Mouse (Mus musculus): ENCODE measurements at regions not wholly inside any gene's neighbourhood (a gene's known extent, or its start where the extent isn't known, plus 50 kb on each side); places are given as distances from the start of the nearest gene placed in this dataset.

DNA sequence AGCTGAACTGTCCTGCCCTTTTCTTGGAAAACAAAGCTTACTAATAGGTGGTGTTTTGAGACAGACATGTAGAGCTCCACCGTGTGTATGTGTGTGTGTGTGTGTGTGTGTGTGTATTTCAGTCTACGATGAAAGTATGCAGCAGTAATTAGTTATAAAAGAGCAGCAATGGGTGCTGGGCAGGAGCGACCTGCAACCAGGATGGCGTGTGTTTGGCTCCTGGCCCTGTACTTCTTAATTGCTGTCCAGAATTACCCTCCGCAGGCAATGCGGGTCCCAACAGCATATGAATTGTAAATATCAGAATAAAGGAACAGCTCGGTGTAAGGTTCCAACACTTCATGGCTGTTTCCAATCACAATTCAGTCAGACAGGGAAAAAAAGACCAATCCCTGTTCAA is 92.4 kb downstream of the Kcnrg start:
- H3K27me3 ChIP-seq (ENCODE audit: control insufficient read depth, insufficient read depth, low read length): no peaks in the 10 kb centered on the region
- H3K27ac ChIP-seq (ENCODE audit: control insufficient read depth, insufficient read depth, low read length): no peak overlapping the region
- no peak for DNase-seq
- WGBS: 94% methylated on average over 7 of the region's 7 CpGs
- H3K4me1 ChIP-seq (replicated peaks; ENCODE audit: control insufficient read depth, insufficient read depth, low read length): peaks cover 4% of the 10 kb centered on the region
- no peak overlapping the region for H3K4me3 ChIP-seq (ENCODE audit: control insufficient read depth, insufficient read depth, low read length)
- no peaks in the 10 kb centered on the region for H3K36me3 ChIP-seq (ENCODE audit: control insufficient read depth, insufficient read depth, low read length)
- no peak for TF ChIP-seq CTCF (IDR thresholded peaks at IDR 0.05; ENCODE audit: borderline replicate concordance, control insufficient read depth, extremely low read depth, insufficient read depth, low read length, poor library complexity)

DNA sequence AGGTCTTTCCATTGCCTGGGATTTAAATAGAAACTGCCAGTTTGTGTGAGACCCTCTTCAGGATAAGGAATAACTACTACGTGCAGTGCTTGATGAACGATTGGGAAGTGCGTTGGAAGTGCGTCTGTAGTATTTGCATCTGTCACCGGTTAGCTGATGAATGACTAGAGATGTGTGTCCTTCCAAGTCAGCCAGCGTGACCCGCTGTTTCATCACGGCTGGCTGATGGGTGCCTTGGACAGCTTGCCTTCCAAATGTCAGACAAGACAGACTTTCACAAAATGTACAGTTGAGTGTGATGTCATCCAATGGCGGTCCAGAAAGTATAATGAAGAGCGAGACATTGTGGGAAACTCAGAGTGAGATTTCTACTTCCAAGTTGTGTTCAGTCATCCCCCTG is 93.9 kb downstream of the Kcnrg start:
- WGBS: 95% methylated on average over 10 of the region's 10 CpGs
- H3K4me3 ChIP-seq (ENCODE audit: control insufficient read depth, insufficient read depth, low read length): no peak overlapping the region
- no peak for TF ChIP-seq CTCF (IDR thresholded peaks at IDR 0.05; ENCODE audit: borderline replicate concordance, control insufficient read depth, extremely low read depth, insufficient read depth, low read length, poor library complexity)
- no peak for TF ChIP-seq POLR2A (IDR thresholded peaks at IDR 0.05; ENCODE audit: control insufficient read depth, extremely low read depth, insufficient read depth, low read length, poor library complexity)
- no peak overlapping the region for H3K27ac ChIP-seq (ENCODE audit: control insufficient read depth, insufficient read depth, low read length)
- no peak for DNase-seq
- H3K4me1 ChIP-seq (replicated peaks; ENCODE audit: control insufficient read depth, insufficient read depth, low read length): peaks cover 4% of the 10 kb centered on the region
- H3K36me3 ChIP-seq (ENCODE audit: control insufficient read depth, insufficient read depth, low read length): no peaks in the 10 kb centered on the region
- H3K27me3 ChIP-seq (ENCODE audit: control insufficient read depth, insufficient read depth, low read length): no peaks in the 10 kb centered on the region

DNA sequence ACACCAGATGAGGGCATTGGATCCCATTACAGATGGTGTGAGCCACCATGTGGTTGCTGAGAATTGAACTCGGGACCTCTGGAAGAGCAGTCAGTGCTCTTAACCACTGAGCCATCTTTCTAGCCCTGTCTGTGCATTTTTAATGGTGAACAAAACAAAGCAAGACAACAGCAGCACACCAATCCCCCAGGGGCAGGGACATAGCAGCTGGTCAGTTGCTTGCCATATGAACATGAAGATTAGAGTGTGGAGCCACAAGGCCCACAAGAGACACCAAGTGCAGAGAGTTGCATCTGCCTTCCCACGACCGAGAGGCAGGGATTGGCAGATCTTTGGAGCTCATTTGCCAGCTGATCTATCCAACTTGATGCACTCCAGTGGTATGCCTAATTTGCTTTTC is 96.7 kb downstream of the Kcnrg start:
- Histone ChIP-seq H3K4me1 (replicated peaks; ENCODE audit: control insufficient read depth, insufficient read depth, low read length) (peaks cover 3% of the 10 kb centered on the region), H3K27ac (ENCODE audit: control insufficient read depth, insufficient read depth, low read length) (no peak overlapping the region), H3K27me3 (ENCODE audit: control insufficient read depth, insufficient read depth, low read length) (no peaks in the 10 kb centered on the region), H3K36me3 (ENCODE audit: control insufficient read depth, insufficient read depth, low read length) (no peaks in the 10 kb centered on the region), H3K4me3 (ENCODE audit: control insufficient read depth, insufficient read depth, low read length) (no peak overlapping the region)
- WGBS: 94% methylated on average over 3 of the region's 3 CpGs
- no peak for DNase-seq
- TF ChIP-seq CTCF (IDR thresholded peaks at IDR 0.05; ENCODE audit: borderline replicate concordance, control insufficient read depth, extremely low read depth, insufficient read depth, low read length, poor library complexity) (no peak), POLR2A (IDR thresholded peaks at IDR 0.05; ENCODE audit: control insufficient read depth, extremely low read depth, insufficient read depth, low read length, poor library complexity) (no peak)

DNA sequence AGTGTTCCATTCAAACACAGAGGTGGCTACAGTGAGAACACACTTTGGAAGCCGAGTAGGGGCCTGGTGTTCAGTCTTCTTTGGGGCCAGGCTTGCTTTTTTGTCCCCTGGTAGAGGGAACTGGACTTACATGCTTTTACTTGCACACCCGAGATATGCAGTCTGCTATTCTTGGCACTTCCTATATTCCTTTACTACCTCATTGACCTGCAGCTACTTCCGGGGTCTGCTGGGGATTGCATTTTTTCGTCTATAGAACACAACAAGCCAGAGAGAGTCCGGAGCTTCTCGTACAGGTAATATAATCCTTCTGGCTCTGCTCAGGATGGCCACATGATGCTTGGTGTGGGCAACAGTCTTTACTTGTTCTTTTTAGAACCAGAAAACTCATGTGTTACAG is 99.7 kb downstream of the Kcnrg start:
- DNase-seq: no peak
- Histone ChIP-seq H3K27ac (ENCODE audit: control insufficient read depth, insufficient read depth, low read length) (no peak overlapping the region), H3K27me3 (ENCODE audit: control insufficient read depth, insufficient read depth, low read length) (no peaks in the 10 kb centered on the region), H3K4me3 (ENCODE audit: control insufficient read depth, insufficient read depth, low read length) (no peak overlapping the region), H3K36me3 (ENCODE audit: control insufficient read depth, insufficient read depth, low read length) (no peaks in the 10 kb centered on the region), H3K4me1 (replicated peaks; ENCODE audit: control insufficient read depth, insufficient read depth, low read length) (peaks cover 2% of the 10 kb centered on the region)
- 52% methylated on average over 6 of the region's 6 CpGs for WGBS
- TF ChIP-seq CTCF (IDR thresholded peaks at IDR 0.05; ENCODE audit: borderline replicate concordance, control insufficient read depth, extremely low read depth, insufficient read depth, low read length, poor library complexity): no peak
- no peak for TF ChIP-seq POLR2A (IDR thresholded peaks at IDR 0.05; ENCODE audit: control insufficient read depth, extremely low read depth, insufficient read depth, low read length, poor library complexity)

DNA sequence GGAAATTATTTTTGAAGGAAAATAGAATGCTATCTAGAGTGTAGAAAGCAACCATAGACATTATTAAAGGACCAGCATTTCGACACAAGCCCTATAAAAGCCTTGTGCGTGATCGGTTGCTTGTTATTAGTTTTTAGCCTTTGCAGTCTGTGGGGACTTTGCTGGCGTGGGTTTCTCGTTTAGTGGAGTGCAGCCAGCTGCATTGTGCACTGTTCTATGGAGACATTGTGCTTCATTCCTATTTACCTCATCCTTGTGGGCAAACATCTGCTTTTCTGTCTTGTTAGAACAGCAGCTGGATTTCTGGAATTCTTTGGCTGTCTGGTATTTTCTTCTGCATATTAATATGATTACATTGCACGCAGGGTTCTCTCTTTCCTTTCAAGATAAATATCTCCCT is 101.1 kb downstream of the Kcnrg start:
- WGBS: 97% methylated on average over 6 of the region's 6 CpGs
- H3K4me3 ChIP-seq (ENCODE audit: control insufficient read depth, insufficient read depth, low read length): no peak overlapping the region

DNA sequence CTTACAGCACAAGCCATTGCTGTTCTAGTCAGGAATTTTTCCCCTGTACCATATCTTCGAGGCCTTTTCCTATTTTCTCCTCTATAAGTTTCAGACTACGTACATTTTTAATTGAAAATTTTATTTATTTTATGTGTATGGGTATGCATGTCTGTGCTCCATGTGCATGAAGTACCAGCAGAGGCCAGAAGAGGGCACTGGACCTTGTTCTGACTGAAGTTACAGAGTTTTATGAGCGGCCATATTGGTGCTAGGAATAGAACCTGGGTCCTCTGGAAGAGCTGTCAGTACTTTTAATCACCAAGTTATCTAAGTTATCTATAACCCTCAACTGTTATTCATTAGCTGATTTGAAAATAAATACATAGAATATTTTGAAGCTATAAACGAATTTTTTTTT is 108.5 kb downstream of the Kcnrg start:
- Histone ChIP-seq H3K27ac (ENCODE audit: control insufficient read depth, insufficient read depth, low read length) (no peak overlapping the region), H3K4me3 (ENCODE audit: control insufficient read depth, insufficient read depth, low read length) (no peak overlapping the region), H3K27me3 (ENCODE audit: control insufficient read depth, insufficient read depth, low read length) (no peaks in the 10 kb centered on the region), H3K36me3 (ENCODE audit: control insufficient read depth, insufficient read depth, low read length) (no peaks in the 10 kb centered on the region), H3K4me1 (replicated peaks; ENCODE audit: control insufficient read depth, insufficient read depth, low read length) (no peaks in the 10 kb centered on the region)
- 97% methylated on average over 4 of the region's 4 CpGs for WGBS
- DNase-seq: no peak
- TF ChIP-seq CTCF (IDR thresholded peaks at IDR 0.05; ENCODE audit: borderline replicate concordance, control insufficient read depth, extremely low read depth, insufficient read depth, low read length, poor library complexity) (no peak), POLR2A (IDR thresholded peaks at IDR 0.05; ENCODE audit: control insufficient read depth, extremely low read depth, insufficient read depth, low read length, poor library complexity) (no peak)

More for the DNA sequence above, 101.1 kb downstream of the Kcnrg start:
- no peak for TF ChIP-seq POLR2A (IDR thresholded peaks at IDR 0.05; ENCODE audit: control insufficient read depth, extremely low read depth, insufficient read depth, low read length, poor library complexity)
- no peak for TF ChIP-seq CTCF (IDR thresholded peaks at IDR 0.05; ENCODE audit: borderline replicate concordance, control insufficient read depth, extremely low read depth, insufficient read depth, low read length, poor library complexity)
- no peaks in the 10 kb centered on the region for H3K27me3 ChIP-seq (ENCODE audit: control insufficient read depth, insufficient read depth, low read length)
- no peak overlapping the region for H3K27ac ChIP-seq (ENCODE audit: control insufficient read depth, insufficient read depth, low read length)
- no peaks in the 10 kb centered on the region for H3K36me3 ChIP-seq (ENCODE audit: control insufficient read depth, insufficient read depth, low read length)
- peaks cover 2% of the 10 kb centered on the region for H3K4me1 ChIP-seq (replicated peaks; ENCODE audit: control insufficient read depth, insufficient read depth, low read length)
- no peak for DNase-seq

DNA sequence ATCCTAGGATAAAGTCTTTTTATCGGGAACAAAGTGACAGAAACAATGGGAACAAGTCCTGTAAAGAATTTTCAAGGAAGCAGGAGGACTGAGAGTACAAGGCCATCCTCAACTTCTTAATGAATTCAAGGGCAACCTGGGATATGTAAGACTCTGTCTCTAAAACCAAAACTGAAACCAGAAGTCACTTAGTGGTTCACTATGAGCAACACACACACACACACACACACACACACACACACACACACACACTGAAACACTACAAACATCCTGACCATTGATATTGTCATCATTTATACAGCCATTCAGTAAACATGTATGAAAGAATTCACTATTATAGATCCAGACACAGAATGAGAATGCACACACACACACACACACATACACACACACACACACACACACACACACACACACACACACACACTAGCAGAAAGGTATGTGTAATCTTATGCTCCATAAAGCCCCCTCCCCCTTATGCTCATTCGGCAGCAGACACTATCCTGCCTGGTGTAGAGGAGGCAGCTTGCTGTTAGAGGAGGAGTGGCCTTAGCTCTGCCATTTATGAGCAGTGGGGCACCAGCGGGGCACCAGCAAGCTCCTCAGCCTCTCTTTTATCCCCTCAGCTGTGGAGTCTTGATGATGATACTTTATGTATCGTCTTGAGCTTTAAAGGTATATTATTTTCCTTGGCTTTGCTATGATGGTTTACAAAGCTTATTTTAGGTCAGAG is 111.3 kb downstream of the Kcnrg start:
- no peaks in the 10 kb centered on the region for H3K27me3 ChIP-seq (ENCODE audit: control insufficient read depth, insufficient read depth, low read length)
- no peak for DNase-seq
- TF ChIP-seq POLR2A (IDR thresholded peaks at IDR 0.05; ENCODE audit: control insufficient read depth, extremely low read depth, insufficient read depth, low read length, poor library complexity) (no peak), CTCF (IDR thresholded peaks at IDR 0.05; ENCODE audit: borderline replicate concordance, control insufficient read depth, extremely low read depth, insufficient read depth, low read length, poor library complexity) (no peak)
- H3K36me3 ChIP-seq (ENCODE audit: control insufficient read depth, insufficient read depth, low read length): no peaks in the 10 kb centered on the region
- no peaks in the 10 kb centered on the region for H3K4me1 ChIP-seq (replicated peaks; ENCODE audit: control insufficient read depth, insufficient read depth, low read length)
- WGBS: 87% methylated on average over 4 of the region's 4 CpGs
- H3K27ac ChIP-seq (ENCODE audit: control insufficient read depth, insufficient read depth, low read length): no peak overlapping the region
- no peak overlapping the region for H3K4me3 ChIP-seq (ENCODE audit: control insufficient read depth, insufficient read depth, low read length)

Measured in thymus, adult 2 months (tissue).